Mouse (Mus musculus) c-Kit-positive CD71-positive TER-119-positive erythroid progenitor cells, embryonic 14.5 days (primary cell): Measurements from ENCODE around the gene Tmem252.

Source experiments
- DNase-seq: peaks from one replicate; pipeline ENCODE4 v3.0.0-alpha.2; 2013; ENCODE audit warnings: low spot score

Gene Tmem252

DNA sequence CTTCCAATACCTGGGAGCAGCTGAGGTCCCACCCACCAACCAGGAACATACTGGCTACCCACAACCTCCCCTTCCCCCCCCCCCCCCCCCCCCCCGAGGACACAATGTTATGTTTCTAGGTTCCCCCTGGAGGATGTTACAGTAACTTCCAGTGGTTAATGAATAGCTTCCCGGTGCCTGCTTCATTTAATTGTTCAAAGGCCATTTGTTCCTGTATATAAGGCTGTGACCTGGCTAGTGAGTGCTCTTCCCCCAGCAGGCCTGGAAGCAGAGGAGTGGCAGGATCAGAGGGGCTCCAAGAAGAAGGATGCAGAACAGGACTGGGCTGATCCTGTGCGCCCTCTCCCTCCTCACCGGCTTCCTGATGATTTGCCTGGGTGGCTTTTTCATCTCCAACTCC lies at the start of gene Tmem252:
Gene Tmem252 (plus strand): TSS at position 247 of the 400 bp plus-strand sequence.
- DNase-seq: no peak

GRCm38 (mm10) chr19:24628049-24628448 lies 45.8 kb upstream of the Tmem252 start:
- no peak for DNase-seq

- DNase-seq: no peak
These were observed 40.8 kb upstream of the Tmem252 start for GRCm38 (mm10) chr19:24633008-24633407.

DNA sequence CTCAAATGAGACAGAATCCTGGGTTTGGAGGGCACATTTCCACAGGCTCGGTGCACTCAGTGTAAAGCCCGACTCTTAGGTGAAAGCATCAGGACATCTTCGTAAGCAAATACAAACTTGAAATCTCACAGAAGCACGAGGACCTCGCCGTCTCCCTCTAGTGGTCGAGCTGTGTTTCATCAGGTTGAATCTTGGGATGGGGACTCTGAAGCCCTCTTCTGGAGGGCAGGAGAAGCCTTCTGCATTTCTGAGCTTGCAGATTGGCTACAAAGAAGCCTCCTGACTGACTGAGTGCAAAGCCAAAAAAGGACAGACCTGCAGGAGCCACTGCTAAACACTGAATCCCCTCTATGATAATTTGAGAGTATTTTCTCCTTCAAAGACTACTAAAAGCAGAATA lies 39.2 kb upstream of the Tmem252 start:
- peak; percentile 46 for DNase-seq

DNA sequence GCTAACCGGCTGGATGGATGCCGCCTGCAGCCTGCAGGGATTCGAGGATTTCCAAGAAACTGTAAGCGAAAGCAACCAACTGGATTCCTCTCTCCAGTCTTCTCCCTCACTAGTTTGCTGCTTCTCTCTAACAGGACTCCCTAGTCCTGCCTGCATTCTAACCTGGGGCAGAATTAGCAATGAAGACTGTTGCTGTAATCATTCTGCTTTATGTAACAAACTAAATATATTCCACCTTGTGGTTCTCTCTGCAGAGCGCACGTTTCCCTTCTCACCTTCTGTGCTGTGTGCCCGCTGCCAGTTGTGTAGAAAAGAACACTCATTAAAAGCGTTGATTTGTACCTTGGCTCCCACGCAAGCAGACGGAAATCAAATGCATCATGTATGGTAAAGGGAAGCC lies 37.2 kb upstream of the Tmem252 start:
- DNase-seq: no peak

- no peak for DNase-seq
These were observed 35.8 kb upstream of the Tmem252 start for GRCm38 (mm10) chr19:24637988-24638387.

- DNase-seq: no peak
These were observed 32.8 kb upstream of the Tmem252 start for GRCm38 (mm10) chr19:24640982-24641381.

- no peak for DNase-seq
These were observed 28.8 kb upstream of the Tmem252 start for GRCm38 (mm10) chr19:24644971-24645370.

- no peak for DNase-seq
These were observed 27.5 kb upstream of the Tmem252 start for GRCm38 (mm10) chr19:24646162-24646829.

GRCm38 (mm10) chr19:24648016-24648415 lies 25.8 kb upstream of the Tmem252 start:
- no peak for DNase-seq

DNA sequence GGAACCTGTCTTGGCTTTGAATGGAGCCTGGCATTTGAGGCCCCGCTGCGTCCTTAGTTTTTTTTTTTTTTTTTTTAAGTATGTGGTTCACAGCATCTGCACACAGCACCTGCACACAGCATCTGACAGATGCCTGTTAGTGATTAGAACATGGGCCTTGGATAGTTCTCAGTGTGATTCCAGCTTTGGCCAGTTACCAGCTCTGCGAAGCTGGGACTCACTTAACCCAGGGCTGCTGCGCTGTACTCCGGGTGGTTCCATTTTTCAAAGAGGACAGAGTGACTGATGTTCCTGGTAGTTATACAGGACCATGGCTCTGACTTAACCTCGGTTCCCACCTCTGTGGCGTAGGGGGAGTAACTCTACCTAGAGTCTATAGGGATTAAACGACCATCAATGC lies 23.4 kb upstream of the Tmem252 start:
- DNase-seq: no peak

DNA sequence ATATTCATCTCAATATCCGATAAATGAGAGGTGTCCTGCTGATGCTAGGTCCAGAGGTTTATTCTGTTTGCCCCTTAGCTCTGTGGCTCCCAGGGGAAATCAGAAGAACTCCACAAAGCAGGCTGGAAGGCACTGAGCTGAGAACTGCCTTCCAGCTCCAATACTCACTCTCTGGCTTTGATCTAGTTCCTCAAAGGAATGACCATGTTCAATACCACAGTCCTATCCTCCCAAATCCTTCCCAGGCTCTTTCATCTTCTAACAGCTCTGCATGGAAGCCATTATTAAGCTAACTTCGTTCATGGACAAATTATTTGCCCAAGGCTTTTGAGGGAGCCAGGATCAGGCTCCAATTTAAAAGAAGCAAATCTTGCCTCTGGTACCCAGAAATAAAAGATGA lies 22.2 kb upstream of the Tmem252 start:
- no peak for DNase-seq

- DNase-seq: no peak
These were observed 21.3 kb upstream of the Tmem252 start for GRCm38 (mm10) chr19:24652342-24653019.

- DNase-seq: no peak
These were observed 20.5 kb upstream of the Tmem252 start for GRCm38 (mm10) chr19:24653230-24653799.

DNA sequence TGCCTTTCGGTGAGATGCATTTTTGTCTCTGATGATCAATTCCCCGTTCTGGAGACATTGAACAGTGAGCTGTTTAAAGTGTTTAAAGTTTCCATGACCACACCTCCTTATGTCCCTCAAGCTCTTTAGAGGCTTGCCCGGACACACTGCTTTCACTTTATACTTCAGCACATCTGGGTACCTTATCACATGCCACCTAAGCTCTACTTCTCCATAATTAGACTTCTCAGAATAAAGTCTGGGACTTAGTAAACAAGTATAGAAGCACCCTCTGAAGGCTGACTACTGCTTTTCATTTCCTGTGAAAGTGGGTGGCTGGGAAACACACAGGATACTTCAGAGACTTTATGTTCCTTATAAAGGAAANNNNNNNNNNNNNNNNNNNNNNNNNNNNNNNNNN lies 16.8 kb upstream of the Tmem252 start:
- no peak for DNase-seq

DNA sequence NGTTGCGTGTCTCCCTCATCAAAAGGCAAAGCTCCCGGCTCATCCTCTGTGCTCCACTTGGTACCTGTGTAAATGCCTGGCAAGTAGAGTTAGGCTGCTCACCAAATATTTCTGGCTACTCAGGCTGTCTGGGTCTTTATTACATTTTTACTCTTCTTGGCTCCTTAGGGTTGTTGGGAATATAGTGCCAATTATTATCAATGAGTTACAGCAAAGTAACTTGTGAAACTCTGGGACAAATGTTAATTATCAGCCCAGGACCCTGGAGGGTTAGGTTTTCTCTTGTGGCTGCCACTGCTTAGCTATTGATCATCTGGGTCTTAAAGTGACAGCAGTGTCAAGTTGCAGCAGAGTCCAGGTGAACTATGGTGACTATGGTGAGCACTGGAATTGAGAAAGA lies 11.5 kb upstream of the Tmem252 start:
- DNase-seq: no peak

DNA sequence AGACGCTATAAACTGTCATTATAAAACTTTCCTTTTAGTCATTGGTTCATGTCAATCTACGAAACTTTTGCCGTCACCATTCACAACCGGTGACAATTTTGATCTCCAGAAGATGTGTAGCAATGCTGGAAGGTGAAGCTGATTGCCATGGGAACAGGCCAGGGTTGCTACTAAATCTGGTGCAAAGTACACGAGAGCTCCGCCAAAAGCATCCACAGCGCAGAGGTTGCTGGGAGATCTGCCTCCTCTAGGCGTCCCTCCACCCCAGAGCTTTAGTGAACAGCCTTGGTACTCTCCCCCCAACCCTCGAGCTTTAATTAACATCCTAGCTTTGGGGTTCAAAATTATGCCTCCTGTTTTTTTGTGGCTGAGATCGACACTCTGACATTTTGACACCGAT lies 8.0 kb upstream of the Tmem252 start:
- no peak for DNase-seq

DNA sequence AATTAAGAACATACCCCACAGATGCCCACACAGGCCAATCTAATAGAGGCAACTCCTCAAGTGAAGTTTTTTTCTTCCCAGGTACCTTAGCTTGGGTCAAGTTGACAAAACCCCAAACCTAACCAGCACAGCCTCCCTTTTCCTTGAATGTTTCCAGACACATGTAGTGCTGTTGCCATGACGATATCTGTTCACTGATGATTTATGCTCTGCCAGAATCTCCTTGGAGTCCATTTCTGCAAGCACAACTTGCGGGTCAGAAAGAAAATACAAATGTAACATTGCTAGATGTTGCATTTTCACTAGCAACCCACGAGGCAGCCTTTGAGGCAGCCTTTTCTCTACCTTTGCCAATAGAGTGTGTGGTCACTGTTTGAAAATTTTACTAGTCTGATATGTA lies 6.3 kb upstream of the Tmem252 start:
- DNase-seq: no peak

DNA sequence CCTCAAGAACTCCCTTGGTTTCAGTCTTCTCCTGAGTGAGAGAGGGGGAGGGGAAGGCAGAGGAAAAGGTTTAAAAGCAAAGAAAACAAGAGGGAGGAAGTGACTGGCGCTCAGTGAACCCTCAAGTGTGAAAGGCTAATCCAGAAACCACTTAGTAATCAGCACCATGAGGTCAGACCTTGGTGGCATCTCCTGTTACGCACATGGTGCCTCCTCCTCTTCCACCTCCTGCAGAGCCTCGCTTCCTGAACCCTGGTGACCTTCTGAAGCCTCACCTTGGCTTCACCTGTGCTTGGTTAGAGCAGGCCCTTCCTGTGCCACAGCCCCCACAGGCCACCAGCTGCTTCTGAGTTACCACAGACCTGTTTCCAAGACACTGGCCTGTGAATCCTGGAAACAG lies 2.2 kb upstream of the Tmem252 start:
- DNase-seq: no peak

GRCm38 (mm10) chr19:24672366-24672960 lies 1.3 kb upstream of the Tmem252 start:
- DNase-seq: no peak

DNA sequence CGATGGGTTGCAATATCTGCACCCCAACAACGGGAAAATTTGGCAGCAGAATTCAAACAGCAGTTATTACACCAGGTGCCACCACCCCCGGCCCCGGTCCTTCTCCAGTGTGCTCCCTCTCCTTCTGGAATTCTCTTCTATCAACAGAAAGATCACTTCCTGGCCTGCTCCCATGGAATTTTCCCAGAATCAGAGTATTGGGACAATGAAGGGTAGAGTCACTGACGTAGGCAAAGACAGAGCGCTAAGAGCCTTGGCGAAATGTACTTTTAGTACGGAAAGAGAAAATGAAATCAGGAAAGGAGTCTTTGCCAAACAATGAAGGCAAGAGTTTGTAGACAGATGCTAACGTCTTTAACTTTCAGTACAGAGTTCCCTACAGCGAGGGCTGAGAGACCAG lies 477 bp upstream of the Tmem252 start:
- no peak for DNase-seq

DNA sequence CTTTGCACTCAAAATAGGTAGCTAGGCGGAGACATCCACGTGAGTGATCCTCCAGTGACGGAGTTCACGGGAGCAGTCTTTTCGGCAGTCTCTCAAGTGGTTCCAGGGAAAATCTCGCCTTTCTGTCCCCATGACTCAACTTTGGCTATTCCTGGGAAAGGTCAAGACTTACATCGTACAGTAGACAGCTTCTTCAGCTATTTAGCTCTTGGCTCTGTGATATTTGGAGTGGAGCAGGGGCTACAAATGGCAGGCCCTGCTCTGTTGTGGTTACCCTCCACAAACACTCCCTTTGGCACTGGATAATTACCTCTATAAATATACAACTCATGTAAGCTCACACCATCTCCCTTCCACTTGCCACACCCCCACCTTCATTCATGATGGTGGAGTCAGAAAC lies 2.6 kb downstream of the Tmem252 start:
- DNase-seq: no peak
